In genomic region chr1:143830713-143831112, GRCm38 (mm10) we compare ENCODE assay signal across 17 mouse cellular contexts. TPM values are rescaled to one million over a fixed set of nuclear protein-coding genes. Genes with fewer than 3 reads are reported as not detected.
DNase-seq lines count a peak whose midpoint lies in the region; ATAC-seq and TF ChIP-seq lines count a peak whose summit lies in the region.
"Had no signal": no experiment of that assay in that cellular context is flagged by ENCODE, and none has a peak within 500 bp of the region (broad histone marks: within the 10 kb centered on the region; RNA-seq: fewer than 3 reads in every experiment).

No protein-coding gene starts in this region.

- no peak overlapping the region for H3K9ac ChIP-seq in heart, embryonic 12.5 days
- no peak overlapping the region for H3K9ac ChIP-seq in stomach, embryonic 16.5 days (ENCODE audit: low read length)
- H3K9ac ChIP-seq in stomach, postnatal 0 days (ENCODE audit: low read length), result no peak overlapping the region
- H3K9ac ChIP-seq: limb, embryonic 12.5 days; liver, embryonic 14.5 days; neural tube, embryonic 13.5 days had no signal

- 0 out of 2 replicates have a peak overlapping the region, but pooled peaks have one; percentile 3 for H3K4me2 ChIP-seq in heart, embryonic 12.5 days
- H3K4me2 ChIP-seq in stomach, embryonic 16.5 days (ENCODE audit: low read depth, low read length), result no peak overlapping the region
- H3K4me2 ChIP-seq in stomach, postnatal 0 days (replicated peaks; ENCODE audit: low read depth), result no peak overlapping the region
- H3K4me2 ChIP-seq: limb, embryonic 12.5 days; neural tube, embryonic 13.5 days had no signal

- ATAC-seq in heart, embryonic 12.5 days (ENCODE audit: insufficient number of reproducible peaks, low FRiP score), result no peak
- peak; percentile 47; the same call in 1 of the 2 replicates for ATAC-seq in stomach, embryonic 16.5 days (ENCODE audit: insufficient read depth, low FRiP score)
- ATAC-seq in stomach, postnatal 0 days (ENCODE audit: low FRiP score, low TSS enrichment), result no peak
- ATAC-seq: hindbrain, postnatal 0 days had no signal

- no peaks in the 10 kb centered on the region for H3K4me1 ChIP-seq in heart, embryonic 12.5 days (replicated peaks)
- no peaks in the 10 kb centered on the region for H3K4me1 ChIP-seq in stomach, embryonic 16.5 days (ENCODE audit: control insufficient read depth, insufficient read depth, low read length)
- no peaks in the 10 kb centered on the region for H3K4me1 ChIP-seq in stomach, postnatal 0 days (replicated peaks; ENCODE audit: control insufficient read depth, insufficient read depth)
- H3K4me1 ChIP-seq: neural tube, embryonic 13.5 days had no signal

- no peak overlapping the region for H3K4me3 ChIP-seq in heart, embryonic 12.5 days
- H3K4me3 ChIP-seq in stomach, embryonic 16.5 days (replicated peaks; ENCODE audit: low read length), result no peak overlapping the region
- H3K4me3 ChIP-seq in stomach, postnatal 0 days (ENCODE audit: low read depth, low read length), result no peak overlapping the region
- H3K4me3 ChIP-seq: limb, embryonic 12.5 days; neural tube, embryonic 13.5 days had no signal

- no peak for TF ChIP-seq EP300 in stomach, postnatal 0 days (optimal IDR thresholded peaks at IDR 0.05)

- no peaks in the 10 kb centered on the region for H3K27me3 ChIP-seq in heart, embryonic 12.5 days (replicated peaks)
- H3K27me3 ChIP-seq in stomach, embryonic 16.5 days (ENCODE audit: control insufficient read depth, insufficient read depth, low read length), result no peaks in the 10 kb centered on the region
- H3K27me3 ChIP-seq in stomach, postnatal 0 days (ENCODE audit: control insufficient read depth, insufficient read depth, low read length), result no peaks in the 10 kb centered on the region
- H3K27me3 ChIP-seq: limb, embryonic 12.5 days; neural tube, embryonic 13.5 days had no signal

- no peaks in the 10 kb centered on the region for H3K9me3 ChIP-seq in heart, embryonic 12.5 days (replicated peaks)
- no peaks in the 10 kb centered on the region for H3K9me3 ChIP-seq in stomach, embryonic 16.5 days (replicated peaks; ENCODE audit: control insufficient read depth, low read length)
- H3K9me3 ChIP-seq in stomach, postnatal 0 days (ENCODE audit: control insufficient read depth, low read length), result no peaks in the 10 kb centered on the region
- H3K9me3 ChIP-seq: G1E; limb, embryonic 12.5 days; neural tube, embryonic 13.5 days had no signal

- WGBS in heart, embryonic 12.5 days, result 59% methylated on average over 3 of the region's 3 CpGs
- WGBS in stomach, embryonic 16.5 days, result 49% methylated on average over 3 of the region's 3 CpGs
- 48% methylated on average over 3 of the region's 3 CpGs for WGBS in stomach, postnatal 0 days

- H3K36me3 ChIP-seq in heart, embryonic 12.5 days, result no peaks in the 10 kb centered on the region
- no peaks in the 10 kb centered on the region for H3K36me3 ChIP-seq in stomach, embryonic 16.5 days (ENCODE audit: control insufficient read depth, insufficient read depth, low read length)
- H3K36me3 ChIP-seq in stomach, postnatal 0 days (ENCODE audit: control insufficient read depth, insufficient read depth, low read length), result no peaks in the 10 kb centered on the region
- H3K36me3 ChIP-seq: G1E; limb, embryonic 12.5 days; neural tube, embryonic 13.5 days had no signal

- no peak overlapping the region for H3K27ac ChIP-seq in heart, embryonic 12.5 days (ENCODE audit: poor library complexity, severe bottlenecking)
- H3K27ac ChIP-seq in stomach, embryonic 16.5 days (ENCODE audit: low read length), result no peak overlapping the region
- H3K27ac ChIP-seq in stomach, postnatal 0 days (replicated peaks), result no peak overlapping the region; the same call in 1 of the 2 replicates
- H3K27ac ChIP-seq: hindbrain, postnatal 0 days; limb, embryonic 12.5 days; liver, embryonic 14.5 days; neural tube, embryonic 13.5 days had no signal

- no peak for TF ChIP-seq CTCF in stomach, postnatal 0 days (IDR thresholded peaks at IDR 0.05; ENCODE audit: low read depth)

- DNase-seq in heart, adult 18-20 months, result no peak
- no peak for DNase-seq in stomach, postnatal 0 days (ENCODE audit: low spot score)
- DNase-seq in left cerebral cortex, adult 9 months (ENCODE audit: low spot score in 2 of 2), result peak; percentile 63 to 65
- DNase-seq in adipocyte (ENCODE audit: low spot score), result no peak
- no peak for DNase-seq in thymus, adult 18-20 months
- DNase-seq: adrenal gland, adult 8-10 months; cerebellum, adult 9-11 months; heart, postnatal 10 days; kidney, adult 2 months; kidney, postnatal 25 days had no signal

RNA-seq across cellular contexts. Expression of gene Uchl5, which starts 53.6 kb away (rescaled TPM):
- polyA plus RNA-seq in heart, embryonic 12.5 days (2016; fragmentation: Nextera tagmentation; extraction: Ambion mirVana), result 63.7 and 70.4 TPM in 2 replicates
- 10 to 100 TPM; 16.3 to 21.1 TPM for total RNA-seq in heart, adult 18-20 months (2021)
- polyA plus RNA-seq in stomach, embryonic 16.5 days (2015; fragmentation: Nextera tagmentation; extraction: Ambion mirVana), result 101 and 105 TPM in 2 replicates
- polyA plus RNA-seq in stomach, postnatal 0 days (2015; fragmentation: Nextera tagmentation; extraction: Ambion mirVana), result 57.6 and 61.5 TPM in 2 replicates

RNA-seq across cellular contexts. Expression of gene Trove2, which starts 53.8 kb away (rescaled TPM):
- 20.7 and 21.5 TPM in 2 replicates for polyA plus RNA-seq in heart, embryonic 12.5 days (2016; fragmentation: Nextera tagmentation; extraction: Ambion mirVana)
- 1 to 10 TPM; 8.9 to 9.1 TPM for total RNA-seq in heart, adult 18-20 months (2021)
- polyA plus RNA-seq in stomach, embryonic 16.5 days (2015; fragmentation: Nextera tagmentation; extraction: Ambion mirVana), result 16.2 and 17.5 TPM in 2 replicates
- 8.7 and 8.9 TPM in 2 replicates for polyA plus RNA-seq in stomach, postnatal 0 days (2015; fragmentation: Nextera tagmentation; extraction: Ambion mirVana)

Comparison
In these comparisons a context has a peak if more than half of its experiments do, and no peak if none do; other contexts are left out.
1. DNase-seq: peak in left cerebral cortex, adult 9 months (2 of 2); none in heart, adult 18-20 months (0 of 2), stomach, postnatal 0 days (single experiment), adipocyte (single experiment) and thymus, adult 18-20 months (0 of 2).